Mouse (Mus musculus): ENCODE results near the gene Got2.

- TF ChIP-seq CTCF (IDR thresholded peaks at IDR 0.05; ENCODE audit: insufficient read depth, low read depth, low read length) (no peak), POLR2A (IDR thresholded peaks at IDR 0.05; ENCODE audit: insufficient read depth, low read depth, low read length) (no peak)
These were observed 10.0 kb downstream of the Got2 start for GRCm38 (mm10) chr8:95878176-95878962.
